In genomic region chr1:74036560-74037390, GRCm38 (mm10) we compare ENCODE assay signal across 8 mouse cellular contexts.
DNase-seq lines count a peak whose midpoint lies in the region; ATAC-seq and TF ChIP-seq lines count a peak whose summit lies in the region.

No protein-coding gene starts in this region.

- peak overlapping the region; percentile 69 for H3K4me3 ChIP-seq in heart, embryonic 13.5 days
- peak overlapping the region; percentile 72 for H3K4me3 ChIP-seq in kidney, embryonic 16.5 days (ENCODE audit: low read length)
- H3K4me3 ChIP-seq in small intestine, adult 2 months (ENCODE audit: low read depth, low read length), result peak overlapping the region; percentile 79

- H3K9me3 ChIP-seq in heart, embryonic 13.5 days, result no peaks in the 10 kb centered on the region
- H3K9me3 ChIP-seq in kidney, embryonic 16.5 days (ENCODE audit: low read length), result no peaks in the 10 kb centered on the region

- H3K27ac ChIP-seq in heart, embryonic 13.5 days (replicated peaks), result peak overlapping the region; percentile 82
- H3K27ac ChIP-seq in kidney, embryonic 16.5 days (ENCODE audit: low read length), result peak overlapping the region; percentile 95
- H3K27ac ChIP-seq in small intestine, adult 2 months (ENCODE audit: insufficient read depth, low read depth, low read length), result peak overlapping the region; percentile 86

- 0 out of 2 replicates have a peak, but pooled peaks cover 5% of the 10 kb centered on the region for H3K36me3 ChIP-seq in heart, embryonic 13.5 days
- H3K36me3 ChIP-seq in kidney, embryonic 16.5 days (ENCODE audit: insufficient read depth, low read length), result no peaks in the 10 kb centered on the region
- H3K36me3 ChIP-seq in small intestine, adult 2 months (ENCODE audit: control insufficient read depth, insufficient read depth, low read length), result no peaks in the 10 kb centered on the region

- DNase-seq in MN1 (ENCODE audit: low spot score), result peak; percentile 38
- DNase-seq in embryo, embryonic 9.5 days (ENCODE audit: extremely low spot score), result peak; percentile 34
- peak; percentile 76 for DNase-seq in lung, postnatal 25 days (ENCODE audit: low spot score)
- no peak for DNase-seq in frontal cortex, postnatal 36 days (ENCODE audit: low spot score in 2 of 2)
- DNase-seq in right cerebral cortex, postnatal 25 days, result no peak

- peak overlapping the region; percentile 80 for H3K9ac ChIP-seq in heart, embryonic 13.5 days
- peak overlapping the region; percentile 73 for H3K9ac ChIP-seq in kidney, embryonic 16.5 days (replicated peaks; ENCODE audit: low read length)

- 0 out of 2 replicates have a peak, but pooled peaks have one; percentile 22 for TF ChIP-seq POLR2A in small intestine, adult 2 months (IDR thresholded peaks at IDR 0.05; ENCODE audit: low read depth, low read length)

- no peaks in the 10 kb centered on the region for H3K27me3 ChIP-seq in heart, embryonic 13.5 days (replicated peaks)
- H3K27me3 ChIP-seq in kidney, embryonic 16.5 days (ENCODE audit: insufficient read depth, low read length), result no peaks in the 10 kb centered on the region
- peaks cover 3% of the 10 kb centered on the region; the same call in 1 of the 2 replicates for H3K27me3 ChIP-seq in small intestine, adult 2 months (ENCODE audit: control insufficient read depth, insufficient read depth, low read length)

- ATAC-seq in heart, embryonic 13.5 days (ENCODE audit: extremely low read depth, insufficient number of reproducible peaks, low FRiP score, low TSS enrichment), result no peak; the same call in 1 of the 2 replicates
- ATAC-seq in kidney, embryonic 16.5 days (ENCODE audit: low FRiP score, low TSS enrichment), result peak; percentile 75

- H3K4me2 ChIP-seq in heart, embryonic 13.5 days, result peak overlapping the region; percentile 80
- H3K4me2 ChIP-seq in kidney, embryonic 16.5 days (replicated peaks; ENCODE audit: low read depth, low read length), result peak overlapping the region; percentile 59

- TF ChIP-seq CTCF in small intestine, adult 2 months (IDR thresholded peaks at IDR 0.05; ENCODE audit: extremely low read depth, insufficient read length, insufficient replicate concordance, low read depth, low read length), result no peak

- H3K4me1 ChIP-seq in heart, embryonic 13.5 days, result peaks cover 100% of the 10 kb centered on the region
- H3K4me1 ChIP-seq in kidney, embryonic 16.5 days (ENCODE audit: insufficient read depth, low read length), result peaks cover 80% of the 10 kb centered on the region
- H3K4me1 ChIP-seq in small intestine, adult 2 months (ENCODE audit: control insufficient read depth, insufficient read depth, insufficient read length, low read length), result no peaks in the 10 kb centered on the region; the same call in 1 of the 2 replicates

- WGBS in heart, embryonic 13.5 days, result 2% methylated on average over 40 of the region's 40 CpGs
- WGBS in kidney, embryonic 16.5 days, result 2% methylated on average over 37 of the region's 40 CpGs
- 4% methylated on average over 40 of the region's 40 CpGs for WGBS in small intestine, adult 2 months

Comparison
In these comparisons a context has a peak if more than half of its experiments do, and no peak if none do; other contexts are left out.
1. DNase-seq: peak in MN1 (single experiment), embryo, embryonic 9.5 days (single experiment) and lung, postnatal 25 days (single experiment); none in frontal cortex, postnatal 36 days (0 of 2) and right cerebral cortex, postnatal 25 days (single experiment).
2. Peak in every context shown above with its lines, with median percentiles within 50 percentile points of each other: H3K27ac ChIP-seq and H3K4me3 ChIP-seq.